Mouse (Mus musculus): Measurements from ENCODE around the gene Sox1.

- TF ChIP-seq CTCF (IDR thresholded peaks at IDR 0.05; ENCODE audit: control insufficient read depth, insufficient read depth, low read length) (no peak), POLR2A (IDR thresholded peaks at IDR 0.05; ENCODE audit: borderline replicate concordance, control insufficient read depth, low read depth, low read length) (no peak)
These were observed 7.8 kb upstream of the Sox1 start for GRCm38 (mm10) chr8:12387223-12387860.

Data from bone marrow, adult 2 months (tissue).